Mouse (Mus musculus) ZHBTc4 (cell line): ENCODE data around the gene Hexim1.

Experiments used
- DNase-seq: peaks from one replicate; pipeline ENCODE4 v3.0.0-alpha.2; 2011; ENCODE audit warnings: low read depth, low spot score

Hexim1 gene

GRCm38 (mm10) chr11:103149771-103150170, 33.7 kb downstream of the Hexim1 start:
- DNase-seq, result no peak

GRCm38 (mm10) chr11:103158621-103159478, 42.8 kb downstream of the Hexim1 start:
- peak; percentile 96 for DNase-seq

DNA sequence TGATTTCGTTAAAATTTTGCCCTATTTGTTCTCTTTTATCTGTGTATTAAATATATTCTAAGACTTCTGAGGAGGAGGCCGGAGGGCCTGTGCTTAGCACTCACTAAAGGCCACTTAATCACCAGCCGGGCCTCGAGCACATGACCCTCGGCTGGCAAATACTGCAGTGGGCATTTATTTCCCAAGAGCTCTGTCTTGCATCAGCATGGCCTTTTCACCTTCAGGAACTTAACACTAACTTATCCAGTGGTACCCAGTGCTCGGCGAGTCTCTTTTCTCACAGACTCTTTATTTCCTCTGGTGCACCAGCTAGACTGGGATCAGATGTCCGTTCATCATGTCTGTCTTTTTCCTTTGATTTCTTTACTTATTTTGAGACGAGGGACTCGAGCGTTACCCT, 44.7 kb downstream of the Hexim1 start:
- DNase-seq, result no peak

DNA sequence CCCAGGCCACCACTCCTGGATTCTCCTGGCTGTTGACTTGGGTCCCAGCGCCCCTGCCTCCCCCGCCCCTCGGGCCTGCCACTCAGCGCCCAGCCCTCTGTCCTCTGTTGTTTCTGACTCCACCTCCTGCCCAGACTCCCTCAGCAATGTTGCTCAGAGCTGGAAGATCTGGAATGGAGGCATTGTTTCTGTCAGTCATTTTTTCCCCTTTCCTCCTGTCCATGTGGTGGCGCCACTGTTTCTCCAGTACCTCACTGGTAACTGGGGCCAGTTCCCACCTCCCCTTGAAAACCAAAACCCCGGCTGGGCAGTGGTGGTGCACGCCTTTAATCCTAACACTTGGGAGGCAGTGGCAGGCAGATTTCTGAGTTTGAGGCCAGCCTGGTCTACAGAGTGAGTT, 45.4 kb downstream of the Hexim1 start:
- DNase-seq, result peak; percentile 92

- peak; percentile 76 for DNase-seq
These were observed 46.1 kb downstream of the Hexim1 start for GRCm38 (mm10) chr11:103162132-103162531.

GRCm38 (mm10) chr11:103164391-103164790, 48.4 kb downstream of the Hexim1 start:
- peak; percentile 67 for DNase-seq

DNA sequence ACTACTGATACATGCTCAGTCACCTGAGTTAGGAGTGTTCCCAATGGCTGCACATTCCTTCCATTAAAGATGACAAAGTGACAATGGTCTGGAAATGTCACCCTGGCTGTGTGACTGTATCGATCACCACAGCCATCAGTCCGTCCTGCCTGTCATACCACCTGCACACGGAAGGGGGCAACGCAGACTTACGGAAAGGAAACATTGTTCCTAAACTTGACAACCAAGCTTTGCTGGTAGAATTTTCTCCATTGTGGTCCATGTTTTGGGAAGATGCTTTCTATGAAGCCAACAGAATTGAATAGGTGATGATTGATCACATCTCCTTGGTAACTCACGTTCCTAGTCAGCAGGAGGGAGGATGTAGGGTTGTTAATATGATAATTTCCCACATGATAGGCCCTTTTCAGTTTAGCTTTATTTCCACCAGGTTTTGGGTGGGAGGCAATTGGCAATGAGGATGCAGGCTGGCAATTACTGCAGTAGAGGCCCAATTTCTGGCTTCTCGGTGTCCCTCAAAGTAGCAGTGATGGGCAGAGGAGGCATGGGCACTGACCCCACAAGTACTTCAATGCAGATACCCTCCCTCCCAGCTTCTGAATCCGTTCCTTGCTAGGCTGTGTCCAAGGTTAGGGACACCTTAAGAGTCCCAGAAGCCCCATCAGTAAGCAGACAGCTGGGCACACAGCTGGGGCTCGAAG, 52.8 kb downstream of the Hexim1 start:
- peak; percentile 81 for DNase-seq
